Mouse (Mus musculus): Measurements from ENCODE around the gene Vmn1r1.
A peak's percentile ranks its signal among the peaks of the same experiment; 100 is the strongest.
"Not testable (repeated sequence)": the region's sequence is repeated elsewhere in the genome, so short reads cannot be mapped to it uniquely, and the experiment has no call there.

The Vmn1r1 gene

GRCm38 (mm10) chr1:182164386-182164785, at the start of gene Vmn1r1:
Gene Vmn1r1 (minus strand): TSS chr1:182164486.
- no peak for DNase-seq (ENCODE audit: low spot score)

GRCm38 (mm10) chr1:182210322-182210721, 46.0 kb upstream of the Vmn1r1 start:
- DNase-seq (ENCODE audit: low spot score), result no peak

GRCm38 (mm10) chr1:182192581-182192980, 28.3 kb upstream of the Vmn1r1 start:
- DNase-seq (ENCODE audit: low spot score), result no peak

GRCm38 (mm10) chr1:182191816-182192545, 27.7 kb upstream of the Vmn1r1 start:
- no peak for DNase-seq (ENCODE audit: low spot score)

GRCm38 (mm10) chr1:182191181-182191580, 26.9 kb upstream of the Vmn1r1 start:
- no peak for DNase-seq (ENCODE audit: low spot score)

- no peak for DNase-seq (ENCODE audit: low spot score)
Measured at GRCm38 (mm10) chr1:182189669-182190440, 25.6 kb upstream of the Vmn1r1 start.

GRCm38 (mm10) chr1:182182449-182182848, 18.2 kb upstream of the Vmn1r1 start:
- not testable (repeated sequence) for DNase-seq (ENCODE audit: low spot score)

- no peak for DNase-seq (ENCODE audit: low spot score)
Measured at GRCm38 (mm10) chr1:182181456-182182305, 17.4 kb upstream of the Vmn1r1 start.

GRCm38 (mm10) chr1:182176985-182177384, 12.7 kb upstream of the Vmn1r1 start:
- DNase-seq (ENCODE audit: low spot score), result not testable (repeated sequence)

GRCm38 (mm10) chr1:182170206-182170605, 5.9 kb upstream of the Vmn1r1 start:
- DNase-seq (ENCODE audit: low spot score), result not testable (repeated sequence)

- DNase-seq (ENCODE audit: low spot score), result no peak
Measured at GRCm38 (mm10) chr1:182162951-182163350, 1.3 kb downstream of the Vmn1r1 start.

GRCm38 (mm10) chr1:182159575-182159974, 4.7 kb downstream of the Vmn1r1 start:
- no peak for DNase-seq (ENCODE audit: low spot score)

- DNase-seq (ENCODE audit: low spot score), result no peak
Measured at GRCm38 (mm10) chr1:182157734-182158133, 6.6 kb downstream of the Vmn1r1 start.

GRCm38 (mm10) chr1:182149966-182150365, 14.3 kb downstream of the Vmn1r1 start:
- DNase-seq (ENCODE audit: low spot score), result no peak

- DNase-seq (ENCODE audit: low spot score), result no peak
Measured at GRCm38 (mm10) chr1:182148864-182149514, 15.3 kb downstream of the Vmn1r1 start.

GRCm38 (mm10) chr1:182145546-182145945, 18.7 kb downstream of the Vmn1r1 start:
- no peak for DNase-seq (ENCODE audit: low spot score)

- DNase-seq (ENCODE audit: low spot score), result no peak
Measured at GRCm38 (mm10) chr1:182143288-182143687, 21.0 kb downstream of the Vmn1r1 start.

GRCm38 (mm10) chr1:182142725-182143124, 21.6 kb downstream of the Vmn1r1 start:
- DNase-seq (ENCODE audit: low spot score), result no peak

GRCm38 (mm10) chr1:182140370-182140769, 23.9 kb downstream of the Vmn1r1 start:
- peak; percentile 80 for DNase-seq (ENCODE audit: low spot score)

GRCm38 (mm10) chr1:182139937-182140336, 24.3 kb downstream of the Vmn1r1 start:
- no peak for DNase-seq (ENCODE audit: low spot score)

GRCm38 (mm10) chr1:182138172-182138571, 26.1 kb downstream of the Vmn1r1 start:
- no peak for DNase-seq (ENCODE audit: low spot score)

Data from urinary bladder, postnatal 25 days (tissue).